Mouse (Mus musculus) myocyte (in vitro differentiated cells): ENCODE measurements at regions not wholly inside any gene's neighbourhood (a gene's known extent, or its start where the extent isn't known, plus 50 kb on each side); places are given as distances from the start of the nearest gene placed in this dataset.

Experiments used
- H3K27me3 ChIP-seq: one replicate; pipeline ENCODE4 v1.6.1; 2011; ENCODE audit not compliant: control insufficient read depth, insufficient read depth, insufficient read length
- H3K36me3 ChIP-seq: one replicate; pipeline ENCODE4 v1.6.1; 2011; ENCODE audit not compliant: control insufficient read depth, insufficient read depth
- H3K4me2 ChIP-seq: one replicate; pipeline ENCODE4 v1.6.1; 2011; ENCODE audit warnings: low read depth, control low read depth
- H3K4me3 ChIP-seq: one replicate; pipeline ENCODE4 v1.5.1; 2011; ENCODE audit warnings: mild to moderate bottlenecking, control low read depth, moderate library complexity
- H3K79me2 ChIP-seq: one replicate; pipeline ENCODE4 v1.6.1; 2011; ENCODE audit not compliant: control insufficient read depth, insufficient read depth
- H3ac ChIP-seq: one replicate; pipeline ENCODE4 v1.6.1; 2011; ENCODE audit not compliant: control insufficient read depth, insufficient read length
- CEBPB ChIP-seq: IDR thresholded peaks from 2 replicates; pipeline ENCODE4 v1.6.1; 2011; ENCODE audit warnings: mild to moderate bottlenecking, moderate library complexity; ENCODE audit not compliant: poor library complexity, insufficient read depth, severe bottlenecking
- E2F4 ChIP-seq: IDR thresholded peaks from one replicate; pipeline ENCODE4 v1.6.1; 2011; ENCODE audit warnings: mild to moderate bottlenecking, control low read depth, moderate library complexity; ENCODE audit not compliant: insufficient read depth
- MAX ChIP-seq: IDR thresholded peaks from one replicate; pipeline ENCODE4 v1.6.1; 2011; ENCODE audit warnings: low read depth, mild to moderate bottlenecking, control low read depth
- MYOD1 ChIP-seq, 3 experiments: IDR thresholded peaks; one replicate each; pipeline ENCODE4 v1.6.1; 2011; ENCODE audit warnings: control low read depth in 2 of 3, low read depth in 2 of 3, mild to moderate bottlenecking in 2 of 3, moderate library complexity in 1 of 3; ENCODE audit not compliant: insufficient read length in 2 of 3, control insufficient read depth in 1 of 3
- MYOG ChIP-seq, 3 experiments: IDR thresholded peaks; one replicate each; pipeline ENCODE4 v1.6.1; 2011; ENCODE audit warnings: control low read depth in 2 of 3, low read depth in 2 of 3, mild to moderate bottlenecking in 2 of 3; ENCODE audit not compliant: insufficient read length in 2 of 3, control insufficient read depth in 1 of 3, insufficient read depth in 1 of 3
- POLR2A ChIP-seq: IDR thresholded peaks from one replicate; pipeline ENCODE4 v1.6.1; 2011; ENCODE audit warnings: low read depth, mild to moderate bottlenecking, control low read depth, moderate library complexity; ENCODE audit not compliant: insufficient read length
- POLR2AphosphoS2 ChIP-seq: IDR thresholded peaks from one replicate; pipeline ENCODE4 v1.6.1; 2011; ENCODE audit warnings: low read depth, control low read depth; ENCODE audit not compliant: insufficient read length
- REST ChIP-seq: IDR thresholded peaks from one replicate; pipeline ENCODE4 v1.6.1; 2011; ENCODE audit warnings: mild to moderate bottlenecking, control low read depth, moderate library complexity; ENCODE audit not compliant: insufficient read depth, insufficient read length
- SRF ChIP-seq: IDR thresholded peaks from one replicate; pipeline ENCODE4 v1.6.1; 2011; ENCODE audit warnings: low read depth; ENCODE audit not compliant: control insufficient read depth, insufficient read length
- TCF12 ChIP-seq: IDR thresholded peaks from one replicate; pipeline ENCODE4 v1.6.1; 2011; ENCODE audit warnings: mild to moderate bottlenecking, control low read depth; ENCODE audit not compliant: poor library complexity, insufficient read depth, severe bottlenecking
- TCF3 ChIP-seq: IDR thresholded peaks from one replicate; pipeline ENCODE4 v1.6.1; 2011; ENCODE audit warnings: low read depth, control low read depth; ENCODE audit not compliant: insufficient read length
- USF1 ChIP-seq: IDR thresholded peaks from one replicate; pipeline ENCODE4 v1.6.1; 2011; ENCODE audit warnings: low read depth, mild to moderate bottlenecking, control low read depth, moderate library complexity

- no peaks in the 10 kb centered on the region for H3K36me3 ChIP-seq
- no peaks in the 10 kb centered on the region for H3K27me3 ChIP-seq
- no peak overlapping the region for H3K4me2 ChIP-seq
- TF ChIP-seq USF1 (no peak), CEBPB (peak; percentile 50; the same call in 1 of the 2 replicates)
- no peaks in the 10 kb centered on the region for H3K79me2 ChIP-seq
- H3ac ChIP-seq: no peak overlapping the region
- H3K4me3 ChIP-seq: no peak overlapping the region
Observed at GRCm38 (mm10) chr12:71572833-71573446, 257.9 kb upstream of the Daam1 start.

DNA sequence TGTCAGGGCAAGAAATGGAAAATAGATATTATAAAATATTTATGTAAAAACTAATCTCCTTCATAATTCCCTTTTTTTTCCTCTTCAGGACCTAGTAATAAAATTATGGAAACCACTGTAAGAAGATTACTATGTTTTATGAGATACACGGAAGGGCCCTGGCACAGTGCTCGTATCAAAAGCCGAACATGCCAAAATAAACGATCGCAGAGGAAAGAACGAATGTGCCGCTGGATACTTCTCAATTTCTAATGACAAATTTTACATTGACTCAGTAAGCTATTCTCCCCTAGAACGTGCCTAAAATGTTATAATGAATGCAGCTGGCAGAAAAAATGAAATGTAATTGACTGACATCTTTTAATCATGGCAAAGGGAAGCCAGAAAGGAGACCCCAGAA lies 257.4 kb upstream of the Daam1 start:
- Histone ChIP-seq H3K27me3 (no peaks in the 10 kb centered on the region), H3K4me3 (no peak overlapping the region), H3K79me2 (no peaks in the 10 kb centered on the region), H3ac (no peak overlapping the region), H3K36me3 (no peaks in the 10 kb centered on the region), H3K4me2 (no peak overlapping the region)
- TF ChIP-seq E2F4 (no peak), POLR2AphosphoS2 (no peak), USF1 (no peak), MYOG (IDR thresholded peaks at IDR 0.05; ENCODE audit: control insufficient read depth in 1 of 3, insufficient read depth in 1 of 3, insufficient read length in 2 of 3, low read depth in 2 of 3) (no peak), MAX (no peak), TCF3 (no peak), SRF (no peak), CEBPB (no peak), TCF12 (no peak), REST (no peak), POLR2A (no peak), MYOD1 (IDR thresholded peaks at IDR 0.05; ENCODE audit: control insufficient read depth in 1 of 3, insufficient read length in 2 of 3, low read depth in 2 of 3) (no peak)

DNA sequence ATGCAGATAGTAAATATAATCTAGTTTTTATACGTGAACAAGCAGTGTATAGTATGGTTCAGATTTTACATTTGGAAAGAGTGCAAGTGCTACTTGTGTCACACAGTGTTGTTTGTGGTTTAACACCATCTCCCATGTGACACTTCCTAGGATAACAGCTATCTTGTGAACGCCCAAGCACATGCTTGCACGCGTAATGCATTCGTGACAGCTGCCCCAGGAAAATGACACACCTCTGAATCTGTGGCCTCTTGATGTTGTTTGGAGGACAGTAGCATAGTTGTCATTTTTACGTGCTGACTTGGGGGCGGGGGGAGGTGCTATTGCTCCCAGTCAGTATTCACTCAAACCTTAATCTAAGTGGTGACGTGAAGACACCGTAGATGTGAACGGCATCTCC lies 256.2 kb upstream of the Daam1 start:
- Histone ChIP-seq H3ac (no peak overlapping the region), H3K36me3 (no peaks in the 10 kb centered on the region), H3K79me2 (no peaks in the 10 kb centered on the region), H3K4me3 (no peak overlapping the region), H3K27me3 (no peaks in the 10 kb centered on the region), H3K4me2 (no peak overlapping the region)
- TF ChIP-seq TCF3: peak; percentile 14
- peak in 1 of 3 experiments; percentile 74 for TF ChIP-seq MYOG (IDR thresholded peaks at IDR 0.05; ENCODE audit: control insufficient read depth in 1 of 3, insufficient read depth in 1 of 3, insufficient read length in 2 of 3, low read depth in 2 of 3)
- TF ChIP-seq MYOD1 (IDR thresholded peaks at IDR 0.05; ENCODE audit: control insufficient read depth in 1 of 3, insufficient read length in 2 of 3, low read depth in 2 of 3): peak in 2 of 3 experiments; percentile 40 to 73
- TF ChIP-seq TCF12: no peak
- TF ChIP-seq USF1: no peak
- TF ChIP-seq SRF: no peak

DNA sequence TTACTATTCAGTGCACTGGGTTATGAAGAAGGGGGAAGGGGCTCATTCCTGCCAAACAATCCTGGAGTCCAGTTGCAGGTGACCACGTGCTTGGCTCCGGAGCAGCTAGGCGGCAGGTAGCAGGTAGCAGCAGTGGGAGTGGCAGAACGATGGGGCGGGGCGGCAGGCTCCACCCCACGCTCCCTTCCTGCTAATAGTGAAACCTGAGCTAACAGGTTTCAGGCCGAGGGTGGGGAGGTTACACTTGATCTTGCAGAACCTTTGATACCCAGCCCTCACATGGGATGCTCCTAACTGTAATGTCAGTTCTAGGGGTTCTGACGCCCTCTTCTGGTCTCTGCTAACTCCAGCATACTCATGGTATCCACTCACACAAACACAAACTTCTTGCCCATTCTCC lies 253.5 kb upstream of the Daam1 start:
- H3K27me3 ChIP-seq: no peaks in the 10 kb centered on the region

DNA sequence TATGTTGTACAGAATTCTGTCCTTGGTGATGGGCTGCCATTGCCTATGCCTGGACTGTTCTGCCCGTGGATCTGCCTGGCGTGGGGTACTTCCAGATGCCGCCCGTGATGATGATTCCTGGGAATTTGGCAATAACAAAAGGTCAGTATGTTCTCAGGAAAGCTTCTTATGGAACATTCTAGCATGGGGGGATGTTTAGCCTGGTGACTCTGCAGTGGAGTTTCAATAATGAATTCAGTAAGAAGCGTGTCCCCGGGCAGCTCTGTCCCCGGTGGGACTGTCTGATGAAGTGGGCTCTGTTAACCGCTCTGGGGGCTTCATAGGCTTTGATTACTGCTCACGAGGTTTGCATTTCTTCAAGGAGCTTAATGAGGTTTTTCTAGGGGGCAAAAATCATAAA lies 252.9 kb upstream of the Daam1 start:
- H3K79me2 ChIP-seq: no peaks in the 10 kb centered on the region
- TF ChIP-seq CEBPB (no peak), TCF12 (no peak), TCF3 (no peak), USF1 (no peak), SRF (no peak), REST (no peak), POLR2AphosphoS2 (no peak), MYOG (IDR thresholded peaks at IDR 0.05; ENCODE audit: control insufficient read depth in 1 of 3, insufficient read depth in 1 of 3, insufficient read length in 2 of 3, low read depth in 2 of 3) (no peak), MYOD1 (IDR thresholded peaks at IDR 0.05; ENCODE audit: control insufficient read depth in 1 of 3, insufficient read length in 2 of 3, low read depth in 2 of 3) (no peak), POLR2A (no peak), MAX (no peak), E2F4 (no peak)
- H3K4me3 ChIP-seq: no peak overlapping the region
- H3K27me3 ChIP-seq: no peaks in the 10 kb centered on the region
- H3K4me2 ChIP-seq: peak overlapping the region; percentile 9
- H3K36me3 ChIP-seq: no peaks in the 10 kb centered on the region
- no peak overlapping the region for H3ac ChIP-seq

More for the DNA sequence above, 253.5 kb upstream of the Daam1 start:
- no peaks in the 10 kb centered on the region for H3K36me3 ChIP-seq
- H3K4me2 ChIP-seq: no peak overlapping the region
- no peak for TF ChIP-seq MAX
- TF ChIP-seq POLR2A: no peak
- no peak for TF ChIP-seq TCF3
- no peak for TF ChIP-seq MYOD1 (IDR thresholded peaks at IDR 0.05; ENCODE audit: control insufficient read depth in 1 of 3, insufficient read length in 2 of 3, low read depth in 2 of 3)
- no peak for TF ChIP-seq MYOG (IDR thresholded peaks at IDR 0.05; ENCODE audit: control insufficient read depth in 1 of 3, insufficient read depth in 1 of 3, insufficient read length in 2 of 3, low read depth in 2 of 3)
- no peak for TF ChIP-seq POLR2AphosphoS2
- no peak for TF ChIP-seq CEBPB
- no peak for TF ChIP-seq REST
- TF ChIP-seq USF1: no peak
- no peak for TF ChIP-seq SRF
- no peak for TF ChIP-seq TCF12
- TF ChIP-seq E2F4: no peak
- H3ac ChIP-seq: no peak overlapping the region
- no peaks in the 10 kb centered on the region for H3K79me2 ChIP-seq
- H3K4me3 ChIP-seq: no peak overlapping the region
